Mouse (Mus musculus) hindlimb bud, embryonic 11.5 days (tissue): Measurements from ENCODE around the gene Mrpl43.

ENCODE experiments used
- DNase-seq: peaks from one replicate; pipeline ENCODE4 v3.0.0-alpha.2; 2012; ENCODE audit warnings: low read depth, low spot score; ENCODE audit errors: extremely low spot score

Gene Mrpl43

GRCm38 (mm10) chr19:45029571-45029970 is 23.3 kb upstream of the Mrpl43 start:
- no peak for DNase-seq

DNA sequence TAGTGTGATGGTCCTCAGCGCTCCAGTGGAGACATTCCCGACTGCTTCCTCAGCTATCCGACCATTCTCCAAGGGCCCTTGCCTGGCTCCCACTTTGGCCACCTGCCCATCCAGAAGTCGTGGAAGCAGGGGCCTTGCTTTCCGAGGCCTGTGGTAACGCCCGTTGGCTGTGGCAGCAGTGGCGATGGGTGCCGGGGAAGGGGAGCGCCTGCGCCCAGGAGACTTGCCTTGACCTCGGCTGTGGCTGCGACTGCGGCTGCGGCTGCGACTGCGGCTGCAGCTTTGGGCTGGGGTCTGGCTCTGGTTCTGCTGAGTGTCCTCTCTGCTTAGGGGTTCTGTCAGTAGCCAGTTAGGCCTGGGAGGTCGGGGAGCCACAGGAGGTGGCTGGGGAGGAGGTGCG is 22.5 kb upstream of the Mrpl43 start:
- DNase-seq = no peak

DNA sequence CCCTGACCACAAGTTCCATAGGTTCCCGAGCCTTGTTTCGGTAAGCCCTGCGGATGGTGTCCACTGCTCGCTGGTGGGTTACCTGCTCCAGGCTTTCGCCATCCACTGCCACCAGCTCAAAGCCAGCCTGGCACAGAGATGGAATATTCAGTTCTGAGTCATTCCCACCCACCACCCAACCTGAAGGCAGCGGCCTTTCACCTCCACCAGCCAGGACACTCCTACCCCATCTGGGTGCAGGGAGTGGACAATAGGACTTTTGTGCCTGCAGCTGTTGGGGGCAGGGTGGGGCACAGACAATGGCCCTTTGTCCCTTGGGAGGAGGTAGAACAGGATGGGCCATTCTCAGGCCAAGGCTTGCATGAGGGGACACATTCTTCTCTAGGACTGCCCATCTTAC is 21.6 kb upstream of the Mrpl43 start:
- DNase-seq = no peak

GRCm38 (mm10) chr19:45026958-45027670 is 20.9 kb upstream of the Mrpl43 start:
- DNase-seq = no peak

- DNase-seq = no peak
Measured at GRCm38 (mm10) chr19:45025937-45026568, 19.8 kb upstream of the Mrpl43 start.

GRCm38 (mm10) chr19:45024775-45025174 is 18.5 kb upstream of the Mrpl43 start:
- DNase-seq = no peak

GRCm38 (mm10) chr19:45023993-45024392 is 17.8 kb upstream of the Mrpl43 start:
- no peak for DNase-seq

DNA sequence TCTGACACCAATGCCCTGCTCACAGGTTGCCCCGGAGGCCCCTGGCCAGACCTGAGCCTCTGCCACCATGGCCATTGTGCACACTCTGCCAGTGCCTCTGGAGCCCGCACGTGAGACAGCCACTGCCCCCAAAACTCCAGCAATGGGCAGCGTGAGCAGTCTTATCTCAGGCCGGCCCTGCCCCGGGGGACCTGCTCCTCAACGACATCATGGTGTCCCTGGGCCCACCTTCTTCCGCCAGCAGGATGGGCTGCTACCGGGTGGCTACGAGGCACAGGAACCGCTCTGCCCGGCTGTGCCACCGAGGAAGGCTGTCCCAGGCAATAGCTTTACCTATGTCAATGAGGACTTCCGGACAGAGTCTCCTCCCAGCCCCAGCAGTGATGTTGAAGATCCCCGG is 15.1 kb upstream of the Mrpl43 start:
- no peak for DNase-seq

DNA sequence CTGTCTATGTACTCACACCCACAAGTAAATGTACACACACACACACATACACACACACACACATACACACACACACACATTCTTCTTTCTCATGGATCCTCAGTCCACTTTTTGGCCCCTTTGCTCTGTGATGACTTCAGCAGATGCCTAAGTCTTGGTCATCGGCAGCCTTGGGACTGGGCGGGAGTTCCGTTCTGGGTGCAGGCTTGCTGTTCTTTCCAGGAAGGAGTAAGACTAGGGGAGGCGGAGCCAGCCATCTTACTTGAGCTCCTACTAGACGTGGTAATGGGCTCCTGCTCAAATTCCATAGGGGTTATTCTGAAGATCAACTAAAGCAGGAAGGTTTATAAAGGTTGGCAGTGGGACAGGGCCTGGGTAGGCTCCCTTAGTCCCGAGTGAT is 14.1 kb upstream of the Mrpl43 start:
- no peak for DNase-seq

GRCm38 (mm10) chr19:45018351-45018831 is 12.1 kb upstream of the Mrpl43 start:
- DNase-seq = no peak

DNA sequence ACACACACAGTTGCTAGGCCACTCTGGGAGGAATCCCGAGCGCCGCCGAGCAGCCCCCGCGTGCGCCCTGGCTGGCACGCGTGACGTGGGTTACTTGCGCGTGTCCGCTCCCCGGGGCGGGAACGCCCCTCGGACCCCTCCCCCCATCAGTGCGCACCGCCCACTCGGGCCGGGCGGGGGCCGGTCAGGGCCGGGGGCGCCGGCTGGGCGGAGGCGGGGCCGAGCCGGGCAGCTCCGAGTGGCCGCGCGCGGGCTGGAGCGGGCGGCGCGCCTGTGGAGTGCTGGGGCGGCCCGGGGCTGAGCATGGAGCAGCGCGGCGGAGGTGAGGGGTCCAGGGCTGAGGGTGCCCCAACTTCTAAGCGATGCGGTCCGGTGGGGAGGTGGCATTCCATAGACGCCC is 11.7 kb upstream of the Mrpl43 start:
- no peak for DNase-seq

GRCm38 (mm10) chr19:45017216-45017771 is 11.1 kb upstream of the Mrpl43 start:
- DNase-seq = no peak

- no peak for DNase-seq
Measured at GRCm38 (mm10) chr19:45016341-45017215, 10.3 kb upstream of the Mrpl43 start.

- no peak for DNase-seq
Measured at GRCm38 (mm10) chr19:45015518-45016281, 9.5 kb upstream of the Mrpl43 start.

GRCm38 (mm10) chr19:45014981-45015402 is 8.8 kb upstream of the Mrpl43 start:
- DNase-seq = no peak

- no peak for DNase-seq
Measured at GRCm38 (mm10) chr19:45014335-45014971, 8.2 kb upstream of the Mrpl43 start, which contains the start of gene Lzts2. Gene Lzts2, plus strand, starts transcription at chr19:45014414.

- DNase-seq = no peak
Measured at GRCm38 (mm10) chr19:45013581-45014225, 7.5 kb upstream of the Mrpl43 start.

DNA sequence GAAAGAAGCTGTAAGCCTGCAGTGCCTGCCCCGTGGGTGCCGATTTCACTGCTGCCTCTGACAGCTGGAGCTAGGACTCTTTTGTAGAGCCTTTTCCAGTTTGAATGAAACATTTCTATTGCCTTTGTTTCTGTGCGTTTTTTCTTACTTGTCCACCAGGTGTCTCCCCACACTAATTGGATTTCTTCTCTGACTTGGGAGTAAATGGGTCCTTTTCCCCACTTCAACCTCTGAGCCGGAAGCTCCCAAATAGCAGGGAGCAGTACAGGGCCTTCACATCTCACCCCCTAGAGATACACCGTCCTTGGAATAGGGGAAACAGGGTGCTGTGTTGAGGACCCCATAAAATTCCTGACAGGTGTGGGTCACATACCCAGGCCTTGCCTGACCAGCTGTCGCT is 6.4 kb upstream of the Mrpl43 start:
- no peak for DNase-seq

DNA sequence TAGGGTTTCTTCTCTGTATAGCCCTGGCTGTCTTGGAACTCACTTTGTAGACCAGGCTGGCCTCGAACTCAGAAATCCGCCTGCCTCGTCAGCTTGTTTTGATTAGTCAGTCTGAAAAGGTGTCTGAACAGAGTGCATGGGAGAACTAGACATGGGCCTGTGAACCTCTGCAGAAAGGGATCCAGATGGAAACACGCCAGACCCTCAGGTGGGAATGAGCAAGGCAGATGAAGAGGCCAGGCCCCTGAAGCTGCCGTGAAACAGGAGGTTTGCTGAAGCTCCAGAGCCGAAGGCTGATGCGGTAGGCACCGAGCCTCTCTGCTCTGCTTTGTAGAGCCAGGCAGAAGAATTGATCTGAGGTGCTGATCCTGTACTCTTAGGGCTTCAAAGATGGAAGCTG is 6.0 kb upstream of the Mrpl43 start:
- no peak for DNase-seq

GRCm38 (mm10) chr19:45010646-45011045 is 4.4 kb upstream of the Mrpl43 start:
- DNase-seq = no peak
